Mouse (Mus musculus) C2C12 (cell line): ENCODE data around the gene Hnrnpl. TPM values are rescaled to one million over a fixed set of nuclear protein-coding genes. Genes with fewer than 3 reads are reported as not detected.

ENCODE experiments used
- H3K27me3 ChIP-seq: one replicate; pipeline ENCODE4 v1.6.1; 2011; ENCODE audit not compliant: control insufficient read depth, insufficient read depth, insufficient read length
- H3K36me3 ChIP-seq: one replicate; pipeline ENCODE4 v1.6.1; 2011; ENCODE audit not compliant: control insufficient read depth, insufficient read depth
- H3K4me3 ChIP-seq: one replicate; pipeline ENCODE4 v1.5.1; 2011; ENCODE audit warnings: mild to moderate bottlenecking, control low read depth; ENCODE audit not compliant: poor library complexity, insufficient read depth, severe bottlenecking
- H3K79me2 ChIP-seq: one replicate; pipeline ENCODE4 v1.6.1; 2011; ENCODE audit not compliant: control insufficient read depth, insufficient read depth
- H3K79me3 ChIP-seq: one replicate; pipeline ENCODE4 v1.6.1; 2011; ENCODE audit warnings: low read depth, control low read depth
- H3ac ChIP-seq: one replicate; pipeline ENCODE3; 2011; ENCODE audit warnings: low read depth; ENCODE audit not compliant: control insufficient read depth, insufficient read length
- CEBPB ChIP-seq: IDR thresholded peaks from one replicate; pipeline ENCODE4 v1.6.1; 2011; ENCODE audit warnings: low read depth, mild to moderate bottlenecking, control low read depth, moderate library complexity
- CTCF ChIP-seq: IDR thresholded peaks from one replicate; pipeline ENCODE4 v1.5.1; 2011; ENCODE audit not compliant: control insufficient read depth, insufficient read depth, insufficient read length
- MAX ChIP-seq: IDR thresholded peaks from one replicate; pipeline ENCODE4 v1.6.1; 2011; ENCODE audit warnings: mild to moderate bottlenecking, control low read depth
- MYOD1 ChIP-seq: IDR thresholded peaks from one replicate; pipeline ENCODE4 v1.6.1; 2011; ENCODE audit warnings: low read depth; ENCODE audit not compliant: control insufficient read depth, insufficient read length
- USF1 ChIP-seq: IDR thresholded peaks from one replicate; pipeline ENCODE4 v1.6.1; 2011; ENCODE audit warnings: low read depth, mild to moderate bottlenecking, control low read depth, moderate library complexity
- polyA plus RNA-seq: library from polyadenylated mRNA; unstranded; fragments of >200 nt; fragmentation: generic; extraction: Trizol; gene quantifications from one replicate; pipeline ENCODE4 v1.2.1, GENCODE M21; 2012; ENCODE audit warnings: missing spikeins

Hnrnpl gene
- polyA plus RNA-seq, 1 experiment: 303 TPM

DNA sequence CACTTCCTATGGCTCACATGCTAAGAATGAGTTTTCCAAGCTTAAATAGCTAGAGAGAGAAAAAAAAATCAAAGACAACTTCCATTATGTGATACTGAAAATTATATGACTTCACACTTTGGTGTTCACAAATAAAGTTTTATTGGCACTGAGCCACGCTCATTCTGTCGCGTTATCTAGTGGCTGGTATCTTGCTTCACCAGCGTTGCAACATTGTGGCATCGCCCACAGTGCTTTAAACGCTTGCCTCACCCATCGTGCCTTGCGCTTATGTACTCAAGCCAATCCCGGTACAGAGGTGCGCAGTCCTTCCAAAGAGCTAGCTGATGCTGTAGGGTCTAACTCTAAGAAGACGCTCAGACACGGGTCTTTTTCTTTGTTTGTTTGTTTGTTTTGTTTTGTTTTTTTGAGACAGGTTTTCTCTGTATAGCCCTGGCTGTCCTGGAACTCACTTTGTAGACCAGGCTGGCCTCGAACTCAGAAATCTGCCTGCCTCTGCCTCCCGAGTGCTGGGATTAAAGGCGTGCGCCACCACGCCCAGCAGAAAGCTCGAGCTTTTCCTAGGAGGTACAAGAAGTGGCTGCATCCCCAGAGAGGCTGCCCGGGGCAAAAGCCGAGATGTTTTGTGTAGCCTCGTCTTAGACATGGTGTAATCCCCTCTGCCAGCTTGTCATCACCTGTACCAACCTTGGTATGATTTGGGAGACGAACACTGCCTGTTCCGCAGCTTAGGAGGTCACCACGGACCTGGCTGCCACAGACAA lies 62.7 kb downstream of the Hnrnpl start:
- TF ChIP-seq CTCF (no peak), MYOD1 (no peak), MAX (no peak), USF1 (no peak), CEBPB (no peak)
- Histone ChIP-seq H3K79me3 (no peaks in the 10 kb centered on the region), H3ac (no peak overlapping the region), H3K79me2 (no peaks in the 10 kb centered on the region), H3K4me3 (no peak overlapping the region), H3K27me3 (no peaks in the 10 kb centered on the region), H3K36me3 (no peaks in the 10 kb centered on the region)

Other genes with a start within 250 kb of the Hnrnpl start
- gene Samd4b, start 210.4 kb upstream of the Hnrnpl start, polyA plus RNA-seq: 42.6 TPM
- 33.4 TPM for gene Pak4, start 210.4 kb upstream of the Hnrnpl start, polyA plus RNA-seq
- not detected for gene Acp7, start 177.2 kb upstream of the Hnrnpl start, polyA plus RNA-seq
- gene Fbxo27, start 115.7 kb upstream of the Hnrnpl start, polyA plus RNA-seq: 0.01 TPM
- gene Fbxo17, start 91.7 kb upstream of the Hnrnpl start, polyA plus RNA-seq: 9.8 TPM
- 193 TPM for gene Mrps12, start 66.7 kb upstream of the Hnrnpl start, polyA plus RNA-seq
- gene Sars2, start 66.5 kb upstream of the Hnrnpl start, polyA plus RNA-seq: 18.1 TPM
- not detected for gene Ccer2, start 52.4 kb upstream of the Hnrnpl start, polyA plus RNA-seq
- 48.9 TPM for gene Sirt2, start 41.8 kb upstream of the Hnrnpl start, polyA plus RNA-seq
- gene Nfkbib, start 41.0 kb upstream of the Hnrnpl start, polyA plus RNA-seq: 45.1 TPM
- 0.09 TPM for gene Rinl, start 19.6 kb upstream of the Hnrnpl start, polyA plus RNA-seq
- 106 TPM for gene Ech1, start 16.7 kb downstream of the Hnrnpl start, polyA plus RNA-seq
- gene Lgals4, start 25.3 kb downstream of the Hnrnpl start, polyA plus RNA-seq: 0.25 TPM
- 0.12 TPM for gene Lgals7, start 55.3 kb downstream of the Hnrnpl start, polyA plus RNA-seq
- 0.39 TPM for gene Capn12, start 72.9 kb downstream of the Hnrnpl start, polyA plus RNA-seq
- 465 TPM for gene Actn4, start 153.8 kb downstream of the Hnrnpl start, polyA plus RNA-seq
- gene Eif3k, start 173.3 kb downstream of the Hnrnpl start, polyA plus RNA-seq: 429 TPM
- gene Map4k1, start 173.5 kb downstream of the Hnrnpl start, polyA plus RNA-seq: 3.6 TPM